Mouse (Mus musculus): Measurements from ENCODE around the gene Csde1.

Gene Csde1

DNA sequence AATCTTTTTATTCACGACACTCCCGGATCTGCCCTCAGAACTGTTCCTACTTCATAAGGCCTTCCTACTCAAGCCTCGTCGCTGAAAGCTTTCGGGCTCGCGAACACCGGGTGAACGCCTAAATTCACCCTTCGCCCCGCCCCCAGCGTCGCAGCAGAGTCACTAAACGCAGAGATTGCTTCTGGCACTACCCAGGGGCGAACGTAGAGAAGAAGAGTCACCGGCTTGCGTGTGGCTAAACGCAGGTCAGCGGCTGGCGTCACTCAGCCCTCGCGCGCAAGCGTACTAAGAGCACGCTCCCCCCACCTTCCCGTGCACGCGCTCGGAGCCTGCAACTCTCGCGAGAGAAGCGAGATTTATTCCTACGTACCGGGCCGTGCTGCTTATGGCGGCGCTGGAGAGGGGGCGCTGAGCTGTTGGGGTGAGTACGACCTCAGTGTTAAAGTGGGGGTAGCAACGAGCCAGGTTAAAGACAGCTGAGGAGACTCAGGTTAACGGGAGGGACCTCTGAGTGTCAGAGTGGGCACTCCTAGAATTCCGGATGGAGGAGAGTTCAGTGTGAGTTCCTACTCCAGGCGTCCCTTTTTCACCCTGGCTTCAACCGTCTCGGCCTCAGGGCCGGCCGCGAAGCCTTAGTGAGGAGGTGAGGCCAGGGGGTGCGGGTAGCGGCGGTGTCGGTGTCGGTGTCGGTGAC is at the start of gene Csde1:
Gene Csde1, plus strand, starts transcription at position 178 of the 694 bp plus-strand sequence.
- in situ Hi-C loops (cut with MboI, MseI), result no loop called here

DNA sequence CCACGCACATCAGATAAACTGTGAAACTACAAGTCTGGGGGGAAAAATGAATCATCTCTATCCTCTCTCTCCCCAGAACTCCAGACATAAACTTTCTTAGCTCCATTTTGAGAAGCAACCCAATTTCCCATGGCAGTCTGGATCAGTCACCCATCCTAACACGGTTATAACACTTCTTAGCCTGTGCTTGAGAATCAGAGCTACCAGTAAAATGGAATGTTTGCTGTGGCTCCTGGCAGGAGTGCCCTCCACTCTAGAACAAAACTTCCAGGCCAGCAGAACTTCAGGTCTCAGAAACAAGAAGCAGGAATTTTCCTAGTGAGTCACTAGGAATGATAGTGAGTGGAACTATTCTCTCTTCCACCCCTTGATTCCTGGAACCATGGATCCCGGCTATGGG is 49.7 kb upstream of the Csde1 start:
- in situ Hi-C loops (cut with MboI, MseI), result loop anchor here (10.0 kb wide), 1 partner anchor 166 kb away; no protein-coding TSS in a partner anchor

GRCm38 (mm10) chr3:102976906-102977305 is 43.3 kb upstream of the Csde1 start:
- in situ Hi-C loops (cut with MboI, MseI), result loop anchor here (10.0 kb wide), 1 partner anchor 172 kb away; no protein-coding TSS in a partner anchor

GRCm38 (mm10) chr3:102979550-102980348 is 40.5 kb upstream of the Csde1 start:
- in situ Hi-C loops (cut with MboI, MseI), result loop anchor here (10.0 kb wide), 1 partner anchor 175 kb away; no protein-coding TSS in a partner anchor

DNA sequence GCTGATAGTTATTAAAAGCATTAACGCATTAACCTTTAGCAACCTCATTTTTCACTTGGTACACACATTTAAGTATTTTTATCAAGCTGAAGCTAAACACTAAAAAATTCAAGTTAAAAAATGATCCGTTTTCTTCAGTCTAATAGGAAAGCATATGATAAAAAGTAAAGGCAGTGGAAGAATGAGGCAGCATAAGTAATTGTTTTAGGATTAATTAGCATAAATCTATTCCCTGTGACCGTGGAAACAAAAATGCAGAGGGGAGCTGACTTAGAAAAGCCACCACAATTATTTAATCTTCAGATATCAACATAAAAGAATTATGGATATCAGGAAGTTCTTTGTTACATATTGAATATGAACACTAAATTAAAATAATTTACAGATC is 39.9 kb upstream of the Csde1 start:
- in situ Hi-C loops (cut with MboI, MseI), result no loop called here

DNA sequence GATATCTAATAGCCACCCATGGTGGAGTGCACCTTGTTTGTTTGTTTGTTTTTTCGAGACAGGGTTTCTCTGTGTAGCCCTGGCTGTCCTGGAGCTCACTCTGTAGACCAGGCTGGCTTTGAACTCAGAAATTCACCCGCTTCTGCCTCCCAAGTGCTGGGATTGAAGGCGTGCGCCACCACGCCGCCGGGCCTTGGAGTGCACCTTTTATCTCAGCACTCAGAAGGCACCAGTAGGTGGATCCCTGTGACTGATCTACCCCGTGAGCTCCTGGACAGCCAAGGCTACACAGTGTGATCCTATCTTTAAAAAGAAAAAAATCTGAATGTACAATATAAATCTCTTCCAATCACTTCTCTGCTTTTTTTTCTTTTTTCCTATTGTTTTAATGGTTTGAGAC is 29.2 kb upstream of the Csde1 start:
- in situ Hi-C loops (cut with MboI, MseI), result no loop called here

DNA sequence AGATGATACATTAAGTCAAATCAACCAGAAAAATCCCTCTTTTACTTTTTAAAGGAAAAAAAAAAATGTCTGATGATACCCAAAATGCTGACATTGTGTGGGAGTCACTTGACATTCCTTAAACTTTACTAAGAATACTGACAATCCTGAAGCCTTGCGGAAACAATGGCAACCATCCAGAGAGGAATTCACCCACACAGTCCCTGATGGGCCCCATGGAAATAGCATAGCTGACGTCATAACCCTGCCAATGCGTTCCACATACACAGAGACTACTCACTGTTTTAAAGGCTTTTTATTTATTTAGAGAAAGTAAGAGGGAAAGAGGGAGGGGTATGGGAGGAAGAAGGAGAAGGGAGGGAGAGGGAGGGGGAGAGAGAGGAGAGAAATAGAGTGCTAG is 27.3 kb upstream of the Csde1 start:
- in situ Hi-C loops (cut with MboI, MseI), result no loop called here

GRCm38 (mm10) chr3:102995233-102995604 is 25.0 kb upstream of the Csde1 start:
- in situ Hi-C loops (cut with MboI, MseI), result no loop called here

DNA sequence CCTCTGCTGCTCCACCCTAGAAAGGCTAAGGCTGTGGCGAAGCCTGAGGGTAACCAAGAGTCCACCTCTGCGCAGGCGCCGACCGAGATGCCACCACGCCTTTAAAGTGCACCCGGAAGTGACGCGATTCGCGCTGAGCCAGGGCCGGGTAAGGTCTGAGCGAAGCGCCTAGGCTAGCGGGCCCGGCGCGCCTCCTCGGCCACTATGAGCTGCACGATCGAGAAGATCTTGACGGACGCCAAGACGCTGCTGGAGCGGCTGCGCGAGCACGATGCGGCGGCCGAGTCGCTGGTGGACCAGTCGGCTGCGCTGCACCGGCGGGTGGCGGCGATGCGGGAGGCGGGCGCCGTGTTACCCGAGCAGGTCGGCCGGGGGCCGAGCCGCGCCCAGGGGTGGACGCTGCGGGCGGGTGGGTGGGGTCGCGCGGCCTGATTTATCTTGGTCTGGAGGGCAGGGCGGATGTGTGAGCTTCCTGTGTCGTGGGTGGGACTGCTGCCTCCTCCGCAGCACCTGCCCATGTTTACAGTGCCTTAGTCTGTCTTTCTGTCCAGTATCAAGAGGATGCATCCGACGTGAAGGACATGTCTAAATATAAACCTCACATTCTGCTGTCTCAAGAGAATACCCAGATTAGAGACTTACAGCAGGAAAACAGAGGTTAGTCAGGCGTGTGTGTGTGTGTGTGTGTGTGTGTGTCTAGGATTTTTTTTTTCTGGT is 24.5 kb upstream of the Csde1 start, which contains the start of gene Sike1:
Gene Sike1, plus strand, starts transcription at position 104 of the 717 bp plus-strand sequence.
- in situ Hi-C loops (cut with MboI, MseI), result no loop called here

DNA sequence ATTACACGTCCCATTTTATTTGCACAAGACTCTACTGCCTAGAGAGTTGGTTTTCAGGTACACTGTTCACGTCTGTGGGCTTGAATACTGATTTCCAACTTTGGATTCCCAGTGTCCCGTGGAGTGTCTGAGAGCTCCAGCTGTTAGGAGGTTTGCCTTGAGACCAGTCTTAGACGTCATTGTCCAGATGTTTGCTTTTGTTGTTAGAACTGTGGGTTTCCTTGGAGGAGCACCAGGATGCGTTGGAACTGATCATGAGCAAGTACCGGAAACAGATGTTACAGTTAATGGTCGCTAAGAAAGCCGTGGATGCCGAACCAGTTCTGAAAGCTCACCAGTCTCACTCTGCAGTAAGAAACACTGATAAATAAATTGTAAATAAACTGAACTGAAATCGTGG is 23.2 kb upstream of the Csde1 start:
- in situ Hi-C loops (cut with MboI, MseI), result no loop called here

- in situ Hi-C loops (cut with MboI, MseI), result no loop called here
These were observed 22.6 kb upstream of the Csde1 start for GRCm38 (mm10) chr3:102997591-102997990.

GRCm38 (mm10) chr3:103001595-103001994 is 18.6 kb upstream of the Csde1 start:
- in situ Hi-C loops (cut with MboI, MseI), result loop anchor here (10.0 kb wide), 1 partner anchor 297 kb away; no protein-coding TSS in a partner anchor

DNA sequence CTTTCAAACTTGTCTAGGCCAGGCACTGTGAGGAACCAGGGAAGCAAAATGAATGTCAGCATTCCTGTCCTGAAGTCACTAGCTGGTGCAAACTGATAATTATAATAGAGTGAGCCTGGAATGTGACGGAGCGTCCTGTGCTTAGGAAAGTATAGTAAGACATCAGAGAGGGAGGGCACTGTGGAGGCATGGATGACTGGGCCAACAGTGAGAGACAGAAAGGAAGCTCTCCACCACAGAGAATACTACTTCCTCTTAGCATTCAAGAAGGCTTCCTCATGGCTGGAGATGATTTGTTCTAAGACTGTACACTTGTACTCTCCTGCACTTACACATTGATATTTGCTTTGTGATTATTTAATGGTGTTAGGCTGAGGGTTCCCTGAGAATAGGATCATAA is 2.9 kb upstream of the Csde1 start:
- in situ Hi-C loops (cut with MboI, MseI), result no loop called here

GRCm38 (mm10) chr3:103019462-103019861 is 764 bp upstream of the Csde1 start:
- in situ Hi-C loops (cut with MboI, MseI), result no loop called here

GRCm38 (mm10) chr3:103020943-103021638 is 865 bp downstream of the Csde1 start:
- in situ Hi-C loops (cut with MboI, MseI), result no loop called here

- in situ Hi-C loops (cut with MboI, MseI), result loop anchor here (25.0 kb wide), 1 partner anchor 1439 kb away; no protein-coding TSS in a partner anchor
These were observed 5.9 kb downstream of the Csde1 start for GRCm38 (mm10) chr3:103026174-103026573.

DNA sequence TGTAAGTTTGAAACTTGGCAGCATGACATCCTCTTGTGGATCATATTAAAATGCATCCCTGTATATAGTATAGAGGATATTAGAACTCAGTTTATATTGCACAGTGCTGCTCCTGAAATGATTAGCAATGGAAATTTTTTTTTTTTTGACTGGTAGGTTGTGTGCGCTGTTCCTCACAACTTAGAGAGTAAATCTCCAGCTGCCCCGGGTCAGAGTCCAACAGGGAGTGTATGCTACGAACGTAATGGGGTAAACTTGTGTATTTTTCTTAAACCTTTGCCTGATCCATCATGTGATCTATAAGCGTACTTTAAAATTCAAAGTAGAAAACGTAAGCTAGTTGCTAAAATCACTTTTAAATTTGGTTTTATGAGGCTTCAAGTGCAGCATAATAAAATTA is 20.1 kb downstream of the Csde1 start:
- in situ Hi-C loops (cut with MboI, MseI), result loop anchor here (25.0 kb wide), 1 partner anchor 1453 kb away; no protein-coding TSS in a partner anchor

DNA sequence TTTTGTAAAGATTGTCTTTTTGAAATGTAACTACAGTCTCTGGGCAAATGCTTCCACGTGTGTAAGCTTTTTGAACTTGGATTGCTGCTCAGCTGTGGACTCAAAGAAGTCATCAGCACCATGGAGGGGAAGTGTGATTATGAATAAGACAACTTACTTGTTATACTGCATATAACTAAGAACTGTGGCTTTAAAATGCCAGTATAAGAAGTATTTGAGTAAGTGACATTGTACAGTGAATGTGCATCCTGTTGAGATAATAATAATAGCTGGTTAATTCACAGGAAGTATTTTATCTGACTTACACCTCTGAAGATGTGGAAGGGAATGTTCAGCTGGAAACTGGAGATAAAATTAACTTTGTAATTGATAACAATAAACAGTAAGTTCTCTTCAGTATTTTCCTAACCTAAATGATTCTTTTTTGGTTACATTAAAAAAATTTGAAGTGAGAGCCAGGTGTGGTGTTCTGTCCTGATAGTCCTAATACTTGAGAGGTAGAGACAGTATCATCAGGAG is 20.7 kb downstream of the Csde1 start:
- in situ Hi-C loops (cut with MboI, MseI), result loop anchor here (25.0 kb wide), 1 partner anchor 1454 kb away; no protein-coding TSS in a partner anchor

DNA sequence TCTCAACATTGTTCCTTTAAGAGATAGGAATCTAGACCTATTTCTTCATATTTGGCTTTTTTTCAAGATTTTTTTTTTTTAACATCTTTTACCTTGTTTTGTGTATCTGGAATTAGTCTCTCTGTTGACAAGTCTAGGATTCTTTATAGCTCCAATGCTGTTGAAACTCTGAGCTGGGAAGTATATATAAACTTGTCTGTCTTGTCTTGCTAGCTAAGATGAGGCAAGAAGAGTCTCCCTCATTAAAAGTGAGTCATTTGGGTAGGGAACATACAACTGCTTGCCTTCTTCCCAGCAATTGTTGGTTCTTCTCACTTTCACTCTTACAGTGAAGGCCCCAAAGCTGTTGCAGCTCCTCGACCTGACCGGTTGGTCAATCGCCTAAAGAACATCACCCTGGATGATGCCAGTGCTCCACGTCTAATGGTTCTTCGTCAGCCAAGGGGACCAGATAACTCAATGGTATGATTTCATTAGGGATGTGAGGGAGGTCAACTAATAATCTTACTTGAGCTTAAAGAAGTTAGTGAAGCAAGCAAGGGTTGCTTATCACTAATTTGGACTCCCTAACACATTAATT is 35.9 kb downstream of the Csde1 start:
- in situ Hi-C loops (cut with MboI, MseI), result no loop called here

- in situ Hi-C loops (cut with MboI, MseI), result no loop called here
These were observed 37.5 kb downstream of the Csde1 start for GRCm38 (mm10) chr3:103057752-103058151.

All from T-helper 1 cell (primary cell).